Mouse (Mus musculus): Measurements from ENCODE around the gene Ccdc189.

DNA sequence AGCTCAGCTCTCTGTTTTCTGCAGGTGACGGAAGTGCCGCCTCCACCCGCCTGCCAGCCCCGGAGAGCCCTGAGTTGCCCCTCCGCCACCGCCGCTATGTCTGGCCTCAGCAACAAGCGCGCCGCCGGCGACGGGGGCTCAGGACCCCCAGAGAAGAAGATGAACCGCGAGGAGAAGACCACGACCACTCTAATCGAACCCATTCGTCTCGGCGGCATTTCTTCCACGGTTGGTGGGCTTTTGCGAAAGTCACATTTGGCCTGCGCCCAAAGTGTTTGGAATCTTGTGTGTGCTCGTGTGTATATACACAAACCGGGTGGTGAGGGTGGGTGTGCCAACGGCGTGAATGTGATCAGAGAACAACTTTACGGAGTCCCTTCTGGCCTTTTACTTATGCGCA is 506 bp upstream of the Ccdc189 start:
- TF ChIP-seq EP300 (optimal IDR thresholded peaks at IDR 0.05) (no peak), CTCF (IDR thresholded peaks at IDR 0.05; ENCODE audit: low read depth) (no peak)
